Mouse (Mus musculus) neural tube, embryonic 13.5 days (tissue): ENCODE results near the gene Tcp11. TPM values are rescaled to one million over a fixed set of nuclear protein-coding genes. Genes with fewer than 3 reads are reported as not detected.

Experiments
- ATAC-seq: fragments of 200-750 bp; cut with Nextera tagmentation; 2 replicates; pipeline ENCODE4 v1.8.0; 2017; ENCODE audit warnings: low read depth, mild to moderate bottlenecking, moderate TSS enrichment, moderate library complexity
- H3K27ac ChIP-seq: fragments of 300-500 bp; sonication (generic); replicated peaks from 2 replicates; pipeline ENCODE4 v1.5.1; 2015; ENCODE audit warnings: moderate library complexity, mild to moderate bottlenecking, inconsistent platforms
- H3K27me3 ChIP-seq: fragments of 300-500 bp; sonication (generic); 2 replicates; pipeline ENCODE4 v1.6.1; 2015; ENCODE audit warnings: mild to moderate bottlenecking, inconsistent platforms
- H3K36me3 ChIP-seq: fragments of 300-500 bp; sonication (generic); 2 replicates; pipeline ENCODE4 v1.6.1; 2015; ENCODE audit warnings: mild to moderate bottlenecking, inconsistent platforms
- H3K4me1 ChIP-seq: fragments of 300-500 bp; sonication (generic); replicated peaks from 2 replicates; pipeline ENCODE4 v1.6.1; 2015; ENCODE audit warnings: inconsistent platforms
- H3K4me2 ChIP-seq: fragments of 300-500 bp; sonication (generic); 2 replicates; pipeline ENCODE4 v1.6.1; 2015; ENCODE audit warnings: inconsistent platforms, mild to moderate bottlenecking, moderate library complexity
- H3K4me3 ChIP-seq: fragments of 300-500 bp; sonication (generic); 2 replicates; pipeline ENCODE4 v1.5.1; 2015; ENCODE audit warnings: mild to moderate bottlenecking, inconsistent platforms
- H3K9ac ChIP-seq: fragments of 300-500 bp; sonication (generic); 2 replicates; pipeline ENCODE4 v1.6.1; 2015; ENCODE audit warnings: moderate library complexity, mild to moderate bottlenecking, inconsistent platforms
- H3K9me3 ChIP-seq: fragments of 300-500 bp; sonication (generic); 2 replicates; pipeline ENCODE4 v1.6.1; 2016; ENCODE audit warnings: inconsistent platforms
- WGBS: fragments of 180-500 bp; shearing (Covaris S2); methylation state at CpG from one replicate; pipeline ENCODE4 v1.1.7; 2015; 5-methylcytosine and 5-hydroxymethylcytosine counted together
- polyA plus RNA-seq: library from polyadenylated mRNA; unstranded; fragments of >200 nt; fragmentation: Nextera tagmentation; extraction: Ambion mirVana; gene quantifications from 2 replicates; pipeline ENCODE4 v1.2.1, GENCODE M21; 2015

Tcp11 gene
- polyA plus RNA-seq, 1 experiment from 2014 or later, result 1.5 TPM

DNA sequence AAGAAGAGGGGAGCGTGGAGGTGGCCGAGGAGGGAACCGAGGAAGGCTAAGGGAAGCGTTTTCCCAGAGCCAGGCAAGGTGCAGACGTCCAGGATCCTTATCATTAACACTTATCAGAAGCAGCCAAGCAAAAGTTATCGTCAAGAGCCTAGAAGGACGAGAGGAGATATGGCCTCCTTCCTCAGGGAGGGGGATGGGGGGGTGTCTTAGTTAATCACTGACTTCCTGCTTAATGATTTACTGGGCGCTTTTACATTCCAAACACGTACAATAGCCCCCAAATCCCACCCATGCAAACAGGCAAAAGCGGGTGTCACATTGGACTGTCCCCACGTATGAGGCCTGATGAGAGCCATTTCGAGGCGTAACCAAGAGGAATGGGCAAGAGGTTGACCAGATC is 2.4 kb upstream of the Tcp11 start:
- peaks cover 14% of the 10 kb centered on the region for H3K4me1 ChIP-seq
- WGBS, result 69% methylated on average over 13 of the region's 13 CpGs
- H3K9ac ChIP-seq, result no peak overlapping the region
- ATAC-seq, result no peak
- no peaks in the 10 kb centered on the region for H3K9me3 ChIP-seq
- H3K27me3 ChIP-seq, result no peaks in the 10 kb centered on the region; the same call in 1 of the 2 replicates
- H3K4me3 ChIP-seq, result no peak overlapping the region
- H3K4me2 ChIP-seq, result no peak overlapping the region
- H3K36me3 ChIP-seq, result no peaks in the 10 kb centered on the region
- no peak overlapping the region for H3K27ac ChIP-seq

DNA sequence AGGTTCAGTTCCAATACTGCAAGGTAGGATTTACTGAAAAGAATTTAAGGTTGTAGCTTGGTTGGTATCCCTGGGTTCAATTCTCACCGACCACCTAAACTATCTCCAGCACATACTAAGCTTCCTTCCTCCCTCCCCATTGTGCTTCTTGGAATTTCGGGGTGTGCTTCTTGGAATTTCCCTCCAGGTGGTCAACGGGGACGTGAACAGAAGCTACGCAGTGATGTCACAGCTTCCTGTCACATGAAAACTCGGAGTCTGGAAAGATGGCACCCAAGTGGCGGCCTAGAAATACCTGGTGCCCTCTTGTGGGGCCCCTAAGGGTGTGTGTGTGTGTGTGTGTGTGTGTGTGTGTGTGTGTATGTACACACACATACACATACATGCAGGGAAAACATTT is 1.4 kb upstream of the Tcp11 start:
- Histone ChIP-seq H3K4me1 (peaks cover 14% of the 10 kb centered on the region), H3K4me2 (no peak overlapping the region), H3K9me3 (no peaks in the 10 kb centered on the region), H3K27ac (no peak overlapping the region), H3K9ac (no peak overlapping the region), H3K27me3 (no peaks in the 10 kb centered on the region; the same call in 1 of the 2 replicates), H3K4me3 (no peak overlapping the region), H3K36me3 (no peaks in the 10 kb centered on the region)
- ATAC-seq, result no peak
- 91% methylated on average over 7 of the region's 7 CpGs for WGBS

DNA sequence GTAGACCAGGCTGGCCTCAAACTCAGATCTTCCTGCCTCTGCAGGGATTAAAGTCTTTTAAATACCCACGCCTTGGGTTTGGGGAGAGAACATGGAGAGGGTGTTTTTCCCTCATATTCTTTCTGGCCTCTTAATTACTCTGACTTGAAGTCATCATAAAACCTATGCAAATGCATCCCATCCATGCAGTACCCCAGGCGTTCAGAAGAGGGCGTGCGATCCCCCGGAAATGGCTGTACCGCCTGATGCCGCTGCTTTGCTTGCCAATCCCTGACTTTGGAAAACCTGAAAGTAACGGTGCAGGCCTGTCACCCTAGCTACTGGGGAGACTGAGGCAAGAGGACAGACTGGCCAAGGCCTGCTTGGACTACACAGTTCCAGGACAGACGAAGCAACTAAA is 946 bp upstream of the Tcp11 start:
- H3K36me3 ChIP-seq, result no peaks in the 10 kb centered on the region
- no peak overlapping the region for H3K4me3 ChIP-seq
- H3K27me3 ChIP-seq, result no peaks in the 10 kb centered on the region; the same call in 1 of the 2 replicates
- H3K4me2 ChIP-seq, result no peak overlapping the region
- H3K27ac ChIP-seq, result no peak overlapping the region
- 52% methylated on average over 9 of the region's 9 CpGs for WGBS
- H3K9me3 ChIP-seq, result no peaks in the 10 kb centered on the region
- ATAC-seq, result no peak
- H3K9ac ChIP-seq, result no peak overlapping the region
- H3K4me1 ChIP-seq, result peaks cover 14% of the 10 kb centered on the region

DNA sequence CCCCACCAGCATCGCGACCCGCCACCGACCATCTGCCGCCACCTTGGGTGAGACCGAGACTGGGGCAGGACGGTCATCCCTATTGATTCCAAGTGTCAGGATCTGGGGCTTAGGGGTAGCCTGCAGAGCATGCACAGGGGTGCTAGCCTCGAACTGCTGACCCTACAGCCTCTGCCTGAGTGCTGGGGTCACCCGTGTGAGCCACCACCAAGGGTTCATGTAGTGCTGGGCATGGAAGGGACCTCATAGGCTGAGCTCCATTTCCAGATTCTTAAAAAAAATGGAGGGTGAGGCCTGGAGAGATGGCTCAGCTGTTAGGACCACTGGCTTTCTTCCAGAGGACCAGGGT is 352 bp upstream of the Tcp11 start:
- Histone ChIP-seq H3K4me3 (peak overlapping the region; percentile 62), H3K9ac (no peak overlapping the region), H3K27me3 (no peaks in the 10 kb centered on the region; the same call in 1 of the 2 replicates), H3K4me1 (peaks cover 14% of the 10 kb centered on the region), H3K9me3 (no peaks in the 10 kb centered on the region), H3K36me3 (no peaks in the 10 kb centered on the region), H3K4me2 (peak overlapping the region; percentile 99), H3K27ac (no peak overlapping the region)
- WGBS, result 11% methylated on average over 9 of the region's 9 CpGs
- peak; percentile 63 for ATAC-seq

DNA sequence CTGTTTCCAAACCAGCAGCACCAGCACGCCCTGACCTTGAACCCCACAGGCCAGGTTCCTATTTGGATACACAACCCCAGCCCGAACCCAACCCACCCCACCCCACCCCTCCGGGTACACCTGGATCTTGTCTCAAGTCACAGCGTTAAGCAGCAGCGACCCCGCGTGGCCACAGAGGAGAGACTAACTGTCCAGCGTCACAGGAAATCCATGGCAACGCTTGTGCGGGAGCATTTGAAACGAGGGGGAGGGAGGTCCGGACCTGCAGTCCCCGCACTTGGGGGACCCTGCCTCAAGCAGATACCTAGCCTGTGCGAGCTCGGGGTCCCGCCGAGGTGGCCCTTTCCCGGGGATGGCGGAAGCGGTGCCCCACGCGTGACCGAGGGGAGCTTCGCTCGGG is 821 bp downstream of the Tcp11 start:
- peak overlapping the region; percentile 99 for H3K4me2 ChIP-seq
- no peaks in the 10 kb centered on the region for H3K9me3 ChIP-seq
- no peak overlapping the region for H3K27ac ChIP-seq
- peak; percentile 66 for ATAC-seq
- H3K27me3 ChIP-seq, result no peaks in the 10 kb centered on the region; the same call in 1 of the 2 replicates
- peak overlapping the region; percentile 62 for H3K4me3 ChIP-seq
- H3K36me3 ChIP-seq, result no peaks in the 10 kb centered on the region
- under 1% methylated on average over 24 of the region's 25 CpGs for WGBS
- H3K4me1 ChIP-seq, result peaks cover 8% of the 10 kb centered on the region; the same call in 1 of the 2 replicates
- H3K9ac ChIP-seq, result peak overlapping the region; percentile 73

DNA sequence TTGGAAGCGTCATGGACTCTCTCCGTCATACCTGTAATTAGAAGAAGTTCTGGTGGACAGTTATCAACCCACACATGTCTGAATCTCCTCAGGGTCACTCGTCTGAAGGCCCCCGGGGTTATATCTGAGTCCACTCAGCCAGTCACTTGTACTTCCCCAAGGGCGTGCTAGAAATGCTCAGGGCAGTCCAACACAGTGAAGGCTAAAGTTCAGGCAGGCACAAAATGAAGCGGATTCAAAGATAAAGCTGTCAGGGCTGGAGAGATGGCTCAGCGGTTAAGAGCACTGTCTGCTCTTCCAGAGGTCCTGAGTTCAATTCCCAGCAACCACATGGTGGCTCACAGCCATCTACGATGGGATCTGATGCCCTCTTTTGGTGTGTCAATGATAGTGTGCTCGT is 2.4 kb downstream of the Tcp11 start:
- H3K27ac ChIP-seq, result no peak overlapping the region
- no peaks in the 10 kb centered on the region for H3K27me3 ChIP-seq
- H3K9me3 ChIP-seq, result no peaks in the 10 kb centered on the region
- peaks cover 8% of the 10 kb centered on the region; the same call in 1 of the 2 replicates for H3K4me1 ChIP-seq
- no peak overlapping the region for H3K4me2 ChIP-seq
- no peaks in the 10 kb centered on the region for H3K36me3 ChIP-seq
- WGBS, result 84% methylated on average over 9 of the region's 9 CpGs
- no peak overlapping the region for H3K9ac ChIP-seq
- no peak for ATAC-seq
- no peak overlapping the region for H3K4me3 ChIP-seq

DNA sequence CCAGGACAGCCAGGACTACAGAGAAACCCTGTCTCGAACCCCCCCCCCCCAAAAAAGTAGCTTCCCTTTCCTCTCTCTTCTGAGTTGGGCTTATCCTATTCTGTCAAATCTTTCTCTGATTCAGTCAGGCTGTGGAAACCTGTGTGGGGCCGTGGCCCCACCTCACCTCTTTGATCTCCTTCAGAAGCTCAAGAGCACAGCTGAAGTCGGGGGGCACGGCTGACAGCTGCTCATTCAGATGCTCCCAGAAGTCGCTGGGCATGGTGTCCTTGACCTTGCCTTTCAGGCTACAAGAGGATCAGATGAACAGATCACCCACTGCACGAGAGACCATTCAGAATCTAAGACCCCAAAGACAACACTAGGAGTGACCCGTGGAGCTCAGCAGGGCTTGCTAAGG is 6.0 kb downstream of the Tcp11 start:
- no peak for ATAC-seq
- WGBS, result 75% methylated on average over 7 of the region's 7 CpGs

DNA sequence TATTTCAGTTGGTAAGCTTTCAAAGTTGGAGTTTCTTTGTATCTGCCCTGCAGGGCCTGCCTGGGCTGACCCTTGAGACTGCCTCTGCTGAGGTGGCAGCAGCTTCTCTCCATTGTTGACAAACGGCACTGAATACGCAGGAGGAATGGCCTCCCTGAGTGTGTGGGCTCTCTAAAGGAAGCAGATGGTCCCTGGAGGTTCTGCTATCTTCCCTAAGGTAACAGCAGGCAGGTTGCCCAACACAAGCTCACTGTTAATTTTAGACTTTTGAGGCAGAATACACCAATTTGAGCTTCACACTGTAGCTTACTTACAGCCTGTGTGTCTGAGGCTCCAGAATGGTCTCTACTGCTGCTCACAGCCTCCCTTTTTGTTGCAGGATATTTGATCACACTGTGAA is 7.7 kb downstream of the Tcp11 start:
- H3K36me3 ChIP-seq, result no peaks in the 10 kb centered on the region
- no peak overlapping the region for H3K27ac ChIP-seq
- H3K4me2 ChIP-seq, result no peak overlapping the region
- no peak overlapping the region for H3K4me3 ChIP-seq
- 78% methylated on average over 2 of the region's 2 CpGs for WGBS
- H3K4me1 ChIP-seq, result no peaks in the 10 kb centered on the region
- no peak overlapping the region for H3K9ac ChIP-seq
- no peak for ATAC-seq
- no peaks in the 10 kb centered on the region for H3K9me3 ChIP-seq
- H3K27me3 ChIP-seq, result no peaks in the 10 kb centered on the region

More for the DNA sequence above, 6.0 kb downstream of the Tcp11 start:
- H3K4me1 ChIP-seq, result no peaks in the 10 kb centered on the region
- H3K36me3 ChIP-seq, result no peaks in the 10 kb centered on the region
- H3K4me3 ChIP-seq, result no peak overlapping the region
- H3K4me2 ChIP-seq, result no peak overlapping the region
- no peak overlapping the region for H3K27ac ChIP-seq
- no peaks in the 10 kb centered on the region for H3K27me3 ChIP-seq
- no peaks in the 10 kb centered on the region for H3K9me3 ChIP-seq
- H3K9ac ChIP-seq, result no peak overlapping the region

DNA sequence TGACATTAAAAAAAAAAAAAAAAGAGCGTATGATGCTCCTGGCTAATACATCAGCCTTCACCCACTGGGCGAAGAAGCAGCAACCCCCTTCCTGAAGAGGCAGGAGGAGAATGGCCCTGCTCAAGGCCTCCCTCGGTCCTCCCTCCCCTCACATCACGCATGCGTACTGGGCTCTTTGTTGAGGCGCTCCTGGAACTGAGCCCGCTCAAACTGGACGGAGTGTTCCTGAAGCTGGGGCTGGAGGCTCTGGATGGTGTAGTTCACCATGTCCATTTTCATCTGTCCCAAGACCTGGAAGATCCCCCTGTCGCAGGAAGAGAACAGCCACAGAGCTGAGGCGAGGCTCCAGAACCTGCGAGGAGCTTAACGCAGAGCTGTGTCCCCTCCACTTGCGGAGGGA is 10.2 kb downstream of the Tcp11 start:
- Histone ChIP-seq H3K4me3 (no peak overlapping the region), H3K9ac (no peak overlapping the region), H3K4me2 (no peak overlapping the region), H3K36me3 (no peaks in the 10 kb centered on the region), H3K27ac (no peak overlapping the region), H3K4me1 (0 out of 2 replicates have a peak, but pooled peaks cover 5% of the 10 kb centered on the region), H3K27me3 (no peaks in the 10 kb centered on the region), H3K9me3 (no peaks in the 10 kb centered on the region)
- WGBS, result 85% methylated on average over 13 of the region's 13 CpGs
- ATAC-seq, result no peak

DNA sequence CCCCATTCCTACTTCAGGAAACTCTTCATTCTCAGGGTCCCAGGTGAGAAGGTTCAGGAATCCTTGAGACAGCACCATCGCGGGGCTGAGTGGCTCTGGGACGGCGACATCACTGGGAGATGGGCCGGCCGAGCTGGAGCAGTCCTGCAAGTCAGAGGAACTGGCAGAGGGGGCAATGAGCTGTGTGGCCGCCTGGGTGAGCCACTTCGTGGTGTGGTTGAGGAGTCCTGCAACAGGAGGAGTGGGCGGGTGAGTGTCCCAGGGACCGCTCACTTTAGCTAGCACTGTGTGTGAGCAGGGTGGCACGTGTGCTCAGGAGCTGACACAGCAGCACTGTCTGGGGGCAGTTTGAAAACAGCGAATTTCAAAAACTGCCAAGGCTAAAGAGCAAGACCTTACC is 11.0 kb downstream of the Tcp11 start:
- no peaks in the 10 kb centered on the region for H3K27me3 ChIP-seq
- H3K4me1 ChIP-seq, result 0 out of 2 replicates have a peak, but pooled peaks cover 5% of the 10 kb centered on the region
- H3K9me3 ChIP-seq, result no peaks in the 10 kb centered on the region
- ATAC-seq, result no peak
- no peak overlapping the region for H3K4me3 ChIP-seq
- no peaks in the 10 kb centered on the region for H3K36me3 ChIP-seq
- H3K4me2 ChIP-seq, result no peak overlapping the region
- 34% methylated on average over 12 of the region's 12 CpGs for WGBS
- H3K27ac ChIP-seq, result no peak overlapping the region
- no peak overlapping the region for H3K9ac ChIP-seq

DNA sequence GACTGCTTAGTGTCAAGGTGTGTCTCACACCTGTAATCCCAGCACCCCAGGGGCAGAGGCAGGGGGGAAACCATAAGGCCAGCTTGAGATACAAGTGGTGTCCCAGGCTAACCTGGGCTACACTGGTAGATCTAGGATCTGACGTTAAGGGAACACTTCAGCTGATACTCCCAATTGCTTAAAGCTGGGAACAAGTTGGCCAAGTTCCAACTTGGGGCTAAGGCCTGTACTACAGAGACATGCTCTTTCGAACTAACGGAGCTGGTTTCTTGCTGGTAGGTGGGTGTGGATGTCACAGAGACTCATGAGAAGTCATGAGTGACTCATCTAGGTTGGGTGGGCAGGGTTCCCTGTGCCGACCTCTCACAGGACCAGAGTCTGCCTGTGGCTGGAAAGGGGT is 13.1 kb downstream of the Tcp11 start:
- 90% methylated on average over 4 of the region's 4 CpGs for WGBS
- no peak overlapping the region for H3K4me3 ChIP-seq
- H3K27me3 ChIP-seq, result no peaks in the 10 kb centered on the region
- H3K9ac ChIP-seq, result no peak overlapping the region
- no peak overlapping the region for H3K27ac ChIP-seq
- no peaks in the 10 kb centered on the region for H3K9me3 ChIP-seq
- ATAC-seq, result no peak
- H3K36me3 ChIP-seq, result peaks cover 7% of the 10 kb centered on the region; the same call in 1 of the 2 replicates
- H3K4me2 ChIP-seq, result no peak overlapping the region
- 0 out of 2 replicates have a peak, but pooled peaks cover 5% of the 10 kb centered on the region for H3K4me1 ChIP-seq

DNA sequence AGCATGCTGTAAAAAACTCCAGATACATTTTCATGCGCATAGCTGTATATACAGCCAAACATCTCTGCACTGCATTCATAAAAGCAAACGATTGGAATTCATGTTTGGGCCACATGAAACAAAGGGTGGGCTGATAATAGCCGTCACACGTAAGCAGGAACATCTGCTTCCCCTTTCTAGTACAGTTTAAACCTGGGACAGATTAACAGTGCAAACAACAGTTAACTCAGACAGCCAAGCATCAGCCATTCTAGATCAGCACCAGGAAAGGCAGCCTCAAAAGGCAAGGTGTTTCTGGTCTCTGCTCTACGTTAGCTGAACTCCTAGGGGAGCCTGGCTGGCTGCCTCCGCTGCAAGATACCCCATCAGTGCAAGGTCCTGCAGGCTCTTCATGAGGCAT is 17.3 kb downstream of the Tcp11 start:
- H3K27me3 ChIP-seq, result no peaks in the 10 kb centered on the region
- no peak overlapping the region for H3K9ac ChIP-seq
- H3K4me1 ChIP-seq, result 0 out of 2 replicates have a peak, but pooled peaks cover 5% of the 10 kb centered on the region
- no peaks in the 10 kb centered on the region for H3K9me3 ChIP-seq
- ATAC-seq, result no peak
- no peak overlapping the region for H3K27ac ChIP-seq
- H3K4me2 ChIP-seq, result no peak overlapping the region
- peaks cover 44% of the 10 kb centered on the region for H3K36me3 ChIP-seq
- WGBS, result 80% methylated on average over 6 of the region's 6 CpGs
- no peak overlapping the region for H3K4me3 ChIP-seq

DNA sequence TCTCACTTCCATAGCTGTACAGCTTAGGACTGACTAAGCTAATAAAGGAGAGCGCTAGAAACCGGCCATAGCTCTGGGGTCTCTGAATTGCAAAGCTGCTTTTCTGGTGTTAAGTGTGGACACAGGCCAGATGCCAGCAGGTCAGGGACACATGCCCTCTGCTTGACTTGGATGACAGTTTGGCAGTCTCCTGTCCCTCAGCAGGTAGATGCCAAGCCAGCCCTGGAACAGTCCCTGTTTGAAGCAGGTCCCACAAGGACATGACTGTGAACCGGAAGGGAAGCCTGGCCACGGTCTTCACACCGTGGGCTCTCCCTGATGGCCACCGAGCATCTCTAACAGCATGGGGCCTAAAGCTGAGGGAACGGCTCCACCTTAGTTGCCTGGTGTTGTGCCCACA is 17.7 kb downstream of the Tcp11 start:
- Histone ChIP-seq H3K4me2 (no peak overlapping the region), H3K27me3 (no peaks in the 10 kb centered on the region), H3K27ac (no peak overlapping the region), H3K9me3 (no peaks in the 10 kb centered on the region), H3K4me3 (no peak overlapping the region), H3K9ac (no peak overlapping the region), H3K36me3 (peaks cover 49% of the 10 kb centered on the region), H3K4me1 (0 out of 2 replicates have a peak, but pooled peaks cover 5% of the 10 kb centered on the region)
- ATAC-seq, result no peak
- WGBS, result 85% methylated on average over 7 of the region's 7 CpGs
